Mouse (Mus musculus) ovary, adult 2 months (tissue): ENCODE data around the gene Cog3. TPM values are rescaled to one million over a fixed set of nuclear protein-coding genes. Genes with fewer than 3 reads are reported as not detected.

Experiments
- polyA plus RNA-seq: library from polyadenylated mRNA; depleted of rRNA; stranded (reverse); fragments of >200 nt; gene quantifications from 2 replicates; pipeline ENCODE4 v1.2.3, GENCODE M21; 2012; rRNA removed

Cog3 gene
- polyA plus RNA-seq = 9.6 and 10.2 TPM in 2 replicates

DNA sequence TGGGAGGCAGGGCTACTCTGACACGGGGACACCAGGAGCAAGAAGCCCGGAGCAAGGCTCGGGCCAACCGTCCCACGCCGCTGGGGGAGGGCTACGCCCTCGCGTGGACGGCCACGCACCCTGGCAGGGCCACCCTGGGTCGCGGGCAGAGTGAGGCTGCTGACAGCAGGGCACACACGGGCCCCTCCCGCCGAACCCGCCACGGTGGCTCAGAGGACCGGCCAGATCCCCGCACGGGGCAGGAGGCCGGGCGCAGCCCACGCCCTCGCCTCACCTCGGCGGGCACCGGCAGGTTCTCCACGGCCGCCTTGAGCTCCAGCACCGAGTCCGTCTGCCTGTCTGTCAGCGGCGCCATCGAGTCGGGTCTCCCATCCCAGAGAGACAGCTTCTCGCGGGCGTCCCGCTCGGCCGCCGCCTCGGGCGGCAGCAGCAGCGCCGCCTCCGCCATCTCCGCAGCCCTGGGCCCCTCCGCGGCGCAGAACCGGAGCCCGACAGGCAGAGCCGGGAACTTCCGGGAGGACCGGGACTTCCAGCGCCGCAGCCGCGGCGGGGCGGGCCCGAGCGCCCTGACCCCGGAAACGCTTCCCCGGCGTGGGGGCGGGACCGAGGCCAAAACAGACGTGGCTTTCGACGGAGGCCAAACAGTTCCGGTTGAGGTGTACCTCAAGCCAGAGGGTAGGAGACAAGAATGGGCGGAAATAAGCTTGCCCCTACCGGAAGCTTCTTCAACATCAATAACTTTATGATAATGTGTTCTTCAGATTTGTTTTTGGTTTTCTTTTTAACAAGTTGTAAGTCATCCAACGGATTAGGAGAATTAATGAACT is at the start of gene Cog3:
Gene Cog3, minus strand, starts transcription at position 527 of the 827 bp plus-strand sequence.

DNA sequence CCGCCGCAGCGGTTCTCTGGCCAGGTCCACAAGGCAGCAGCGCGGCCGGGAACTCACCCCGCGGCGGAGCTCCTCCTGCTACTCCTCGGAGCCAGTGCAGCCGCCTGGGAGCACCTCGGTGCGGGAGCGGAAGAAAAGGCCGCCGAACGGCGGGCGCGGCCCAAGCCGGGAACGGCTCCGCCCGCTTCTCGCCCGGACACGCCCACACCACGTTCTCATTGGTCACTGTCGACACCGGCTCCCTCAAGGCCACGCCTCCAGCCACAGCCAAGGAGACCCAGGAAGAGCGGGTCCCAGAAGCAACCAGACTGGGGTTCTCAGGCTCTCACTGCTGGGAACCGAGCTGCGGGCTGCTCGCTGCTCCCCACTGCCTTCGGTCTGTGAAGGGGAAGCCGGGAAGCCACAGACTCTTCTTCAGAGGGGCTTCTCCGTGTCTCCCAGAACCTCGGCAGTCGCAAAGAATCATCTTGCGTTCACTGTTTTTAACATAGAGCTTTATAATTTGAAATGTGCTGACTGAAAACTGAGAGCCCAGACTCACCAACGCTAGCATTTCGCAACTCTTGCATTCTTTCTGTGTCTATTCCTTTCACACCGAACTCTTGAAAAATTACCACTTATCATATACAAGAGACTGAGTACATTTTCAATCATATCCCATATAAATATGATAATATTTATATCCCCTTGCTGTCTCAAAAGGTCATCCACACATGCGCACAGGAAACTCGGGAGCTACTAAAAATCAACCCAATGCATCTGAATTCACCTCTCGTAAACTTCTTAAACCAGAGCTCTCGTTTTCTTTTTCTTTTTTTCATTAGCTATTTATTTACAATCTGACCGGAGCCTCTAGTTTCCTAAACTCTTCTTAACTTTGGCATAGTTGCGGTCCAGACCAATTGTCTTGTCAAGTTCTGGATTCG is 32.8 kb upstream of the Cog3 start, which contains the start of gene Slc25a30:
Gene Slc25a30, minus strand, starts transcription at position 170 of the 926 bp plus-strand sequence.

Other genes with a start within 250 kb of the Cog3 start
- 0.30 TPM in 1 of 2 replicates, not detected in the other for gene Spert, start 161.4 kb downstream of the Cog3 start, polyA plus RNA-seq
- not detected in 2 replicates for gene Erich6b, start 112.3 kb downstream of the Cog3 start, polyA plus RNA-seq
- 23.2 and 25.8 TPM in 2 replicates for gene Slc25a30, start 32.5 kb upstream of the Cog3 start, polyA plus RNA-seq
- gene Tpt1, start 90.6 kb upstream of the Cog3 start, polyA plus RNA-seq = 3,506 and 5,820 TPM in 2 replicates
- gene Kctd4, start 200.5 kb upstream of the Cog3 start, polyA plus RNA-seq = 0.06 and 0.08 TPM in 2 replicates